Mouse (Mus musculus): ENCODE measurements around the gene Alox5ap. TPM values are rescaled to one million over a fixed set of nuclear protein-coding genes. Genes with fewer than 3 reads are reported as not detected.
A peak's percentile ranks its signal among the peaks of the same experiment; 100 is the strongest.

Gene Alox5ap
- polyA plus RNA-seq, 1 experiment from 2014 or later, result 19.8 TPM

GRCm38 (mm10) chr5:149257518-149258281 lies 6.9 kb upstream of the Alox5ap start:
- no peaks in the 10 kb centered on the region for H3K36me3 ChIP-seq (ENCODE audit: insufficient read depth, low read length)
- H3K4me1 ChIP-seq (replicated peaks; ENCODE audit: insufficient read depth, low read length), result peaks cover 7% of the 10 kb centered on the region; the same call in 1 of the 2 replicates
- H3K4me2 ChIP-seq (ENCODE audit: low read length), result no peak overlapping the region
- no peak overlapping the region for H3K27ac ChIP-seq
- H3K9me3 ChIP-seq (replicated peaks; ENCODE audit: low read length), result no peaks in the 10 kb centered on the region
- 57% methylated on average over 14 of the region's 14 CpGs for WGBS
- H3K4me3 ChIP-seq (replicated peaks; ENCODE audit: low read depth, low read length), result no peak overlapping the region
- no peak for DNase-seq (ENCODE audit: low spot score)
- H3K9ac ChIP-seq (ENCODE audit: low read depth, low read length), result no peak overlapping the region
- no peaks in the 10 kb centered on the region for H3K27me3 ChIP-seq (ENCODE audit: insufficient read depth, low read length)
- no peak for TF ChIP-seq CTCF (IDR thresholded peaks at IDR 0.05; ENCODE audit: low read depth)
- no peak for ATAC-seq (replicated peaks; ENCODE audit: low FRiP score, low read depth)

DNA sequence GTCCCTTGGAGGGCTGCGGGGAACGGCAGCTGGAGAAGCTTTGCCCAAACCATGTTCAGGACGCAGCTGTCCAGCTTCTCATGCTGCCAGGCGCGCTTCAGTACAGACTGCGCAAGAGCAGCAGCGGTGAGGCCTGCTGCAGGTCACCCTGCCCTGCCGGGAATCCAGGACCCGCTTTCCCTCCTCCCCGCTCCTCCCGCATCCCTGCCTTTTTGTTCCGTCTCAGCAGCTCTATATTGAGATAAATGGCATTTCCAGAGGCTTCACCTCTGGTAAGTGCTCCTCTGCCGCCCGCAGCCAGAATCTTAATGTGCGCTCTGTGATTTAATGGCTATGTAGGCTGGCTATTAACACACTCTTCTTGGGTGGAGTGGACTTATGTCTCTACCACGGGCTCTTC lies 5.5 kb upstream of the Alox5ap start:
- H3K4me1 ChIP-seq (replicated peaks; ENCODE audit: insufficient read depth, low read length), result peaks cover 7% of the 10 kb centered on the region; the same call in 1 of the 2 replicates
- DNase-seq (ENCODE audit: low spot score), result no peak
- no peaks in the 10 kb centered on the region for H3K9me3 ChIP-seq (replicated peaks; ENCODE audit: low read length)
- TF ChIP-seq CTCF (IDR thresholded peaks at IDR 0.05; ENCODE audit: low read depth), result no peak
- no peaks in the 10 kb centered on the region for H3K27me3 ChIP-seq (ENCODE audit: insufficient read depth, low read length)
- no peak overlapping the region for H3K4me3 ChIP-seq (replicated peaks; ENCODE audit: low read depth, low read length)
- H3K27ac ChIP-seq, result 0 out of 2 replicates have a peak overlapping the region, but pooled peaks have one; percentile 13
- no peaks in the 10 kb centered on the region for H3K36me3 ChIP-seq (ENCODE audit: insufficient read depth, low read length)
- H3K9ac ChIP-seq (ENCODE audit: low read depth, low read length), result peak overlapping the region; percentile 40
- peak; percentile 40; the same call in 1 of the 2 replicates for ATAC-seq (replicated peaks; ENCODE audit: low FRiP score, low read depth)
- 18% methylated on average over 16 of the region's 16 CpGs for WGBS
- peak overlapping the region; percentile 36 for H3K4me2 ChIP-seq (ENCODE audit: low read length)

DNA sequence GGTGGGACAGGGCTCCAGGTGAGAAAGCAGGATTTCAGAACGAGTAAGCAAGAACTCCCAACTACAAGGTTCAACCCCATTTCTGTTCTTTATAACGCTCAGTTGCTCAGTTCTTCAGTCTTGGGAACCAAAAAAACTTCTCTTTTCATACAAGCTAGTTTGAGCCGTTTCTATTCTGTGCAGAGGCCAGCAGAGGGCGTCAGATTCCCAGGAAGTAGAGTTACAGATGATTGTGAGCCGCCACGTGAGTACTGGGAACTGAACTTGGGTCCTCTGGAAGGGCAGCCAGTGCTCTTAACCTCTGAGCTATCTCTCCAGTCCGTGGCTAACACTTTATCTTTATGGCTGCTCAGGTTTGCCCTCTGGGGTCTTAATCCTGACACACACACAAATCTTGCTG lies 3.1 kb upstream of the Alox5ap start:
- DNase-seq (ENCODE audit: low spot score) (no peak), ATAC-seq (replicated peaks; ENCODE audit: low FRiP score, low read depth) (no peak)
- H3K4me1 ChIP-seq (replicated peaks; ENCODE audit: insufficient read depth, low read length), result peaks cover 7% of the 10 kb centered on the region; the same call in 1 of the 2 replicates
- H3K27me3 ChIP-seq (ENCODE audit: insufficient read depth, low read length), result no peaks in the 10 kb centered on the region
- no peaks in the 10 kb centered on the region for H3K36me3 ChIP-seq (ENCODE audit: insufficient read depth, low read length)
- no peak overlapping the region for H3K4me3 ChIP-seq (replicated peaks; ENCODE audit: low read depth, low read length)
- WGBS, result 76% methylated on average over 7 of the region's 7 CpGs
- H3K9me3 ChIP-seq (replicated peaks; ENCODE audit: low read length), result no peaks in the 10 kb centered on the region
- no peak overlapping the region for H3K27ac ChIP-seq
- TF ChIP-seq CTCF (IDR thresholded peaks at IDR 0.05; ENCODE audit: low read depth), result no peak
- H3K4me2 ChIP-seq (ENCODE audit: low read length), result no peak overlapping the region
- H3K9ac ChIP-seq (ENCODE audit: low read depth, low read length), result no peak overlapping the region

- H3K27me3 ChIP-seq (ENCODE audit: insufficient read depth, low read length), result no peaks in the 10 kb centered on the region
- ATAC-seq (replicated peaks; ENCODE audit: low FRiP score, low read depth) (no peak), DNase-seq (ENCODE audit: low spot score) (no peak)
- H3K4me1 ChIP-seq (replicated peaks; ENCODE audit: insufficient read depth, low read length), result peaks cover 7% of the 10 kb centered on the region; the same call in 1 of the 2 replicates
- H3K9me3 ChIP-seq (replicated peaks; ENCODE audit: low read length), result no peaks in the 10 kb centered on the region
- no peak overlapping the region for H3K4me3 ChIP-seq (replicated peaks; ENCODE audit: low read depth, low read length)
- TF ChIP-seq CTCF (IDR thresholded peaks at IDR 0.05; ENCODE audit: low read depth), result peak; percentile 55
- H3K27ac ChIP-seq, result no peak overlapping the region
- WGBS, result 71% methylated on average over 6 of the region's 6 CpGs
- H3K36me3 ChIP-seq (ENCODE audit: insufficient read depth, low read length), result no peaks in the 10 kb centered on the region
- no peak overlapping the region for H3K4me2 ChIP-seq (ENCODE audit: low read length)
- H3K9ac ChIP-seq (ENCODE audit: low read depth, low read length), result no peak overlapping the region
Measured at GRCm38 (mm10) chr5:149261866-149262265, 2.7 kb upstream of the Alox5ap start.

DNA sequence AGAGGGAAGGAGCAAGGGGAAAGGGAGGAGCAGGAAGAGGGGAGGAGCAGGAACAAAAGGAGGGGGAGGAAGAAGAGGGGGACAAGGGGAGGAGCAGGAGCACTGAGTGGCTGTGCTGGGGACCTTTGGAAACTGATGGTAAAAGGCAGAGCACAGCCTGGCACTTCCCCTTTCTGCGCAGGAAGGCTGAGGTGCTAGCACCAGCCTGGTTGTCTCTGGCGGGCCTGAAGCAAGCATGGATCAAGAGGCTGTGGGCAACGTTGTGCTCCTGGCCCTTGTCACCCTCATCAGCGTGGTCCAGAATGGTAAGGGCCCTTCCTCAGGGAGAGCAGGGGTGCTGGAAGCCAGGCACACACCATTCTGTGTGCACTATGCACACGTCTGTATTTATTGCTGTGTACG lies 312 bp downstream of the Alox5ap start:
- no peaks in the 10 kb centered on the region for H3K36me3 ChIP-seq (ENCODE audit: insufficient read depth, low read length)
- H3K9me3 ChIP-seq (replicated peaks; ENCODE audit: low read length), result no peaks in the 10 kb centered on the region
- no peak for TF ChIP-seq CTCF (IDR thresholded peaks at IDR 0.05; ENCODE audit: low read depth)
- no peak overlapping the region for H3K4me2 ChIP-seq (ENCODE audit: low read length)
- 0 out of 2 replicates have a peak, but pooled peaks cover 3% of the 10 kb centered on the region for H3K4me1 ChIP-seq (replicated peaks; ENCODE audit: insufficient read depth, low read length)
- DNase-seq (ENCODE audit: low spot score), result no peak
- H3K27ac ChIP-seq, result no peak overlapping the region
- no peak overlapping the region for H3K9ac ChIP-seq (ENCODE audit: low read depth, low read length)
- ATAC-seq (replicated peaks; ENCODE audit: low FRiP score, low read depth), result no peak
- no peak overlapping the region for H3K4me3 ChIP-seq (replicated peaks; ENCODE audit: low read depth, low read length)
- no peaks in the 10 kb centered on the region for H3K27me3 ChIP-seq (ENCODE audit: insufficient read depth, low read length)
- WGBS, result 58% methylated on average over 6 of the region's 6 CpGs

DNA sequence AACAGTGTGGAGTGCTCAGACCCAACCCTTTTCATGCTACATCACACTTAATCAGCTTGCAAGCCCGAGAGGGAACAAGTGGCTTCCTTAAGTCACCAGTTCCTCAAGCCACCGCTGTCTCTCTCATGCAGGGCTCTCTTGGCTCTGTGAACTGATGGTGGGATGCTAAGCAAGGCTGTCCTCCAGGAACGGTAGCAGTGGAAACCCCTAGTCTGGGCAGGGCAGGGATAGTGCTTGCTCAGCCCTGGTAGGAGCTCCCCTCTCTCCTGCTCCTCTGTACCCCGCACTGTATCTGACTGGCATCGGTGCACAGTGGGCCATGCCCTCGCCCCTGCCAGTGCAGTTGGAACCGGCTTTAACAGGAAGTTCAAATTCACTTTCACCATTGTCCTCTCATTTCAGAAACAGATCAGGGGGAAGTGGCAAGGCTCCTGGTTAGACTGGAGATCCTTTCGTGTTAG lies 2.2 kb downstream of the Alox5ap start:
- ATAC-seq (replicated peaks; ENCODE audit: low FRiP score, low read depth), result peak; percentile 52; the same call in 1 of the 2 replicates

More for the DNA sequence above, 2.2 kb downstream of the Alox5ap start:
- Histone ChIP-seq H3K9ac (ENCODE audit: low read depth, low read length) (no peak overlapping the region), H3K36me3 (ENCODE audit: insufficient read depth, low read length) (no peaks in the 10 kb centered on the region), H3K4me3 (replicated peaks; ENCODE audit: low read depth, low read length) (no peak overlapping the region), H3K27me3 (ENCODE audit: insufficient read depth, low read length) (no peaks in the 10 kb centered on the region), H3K9me3 (replicated peaks; ENCODE audit: low read length) (no peaks in the 10 kb centered on the region), H3K4me1 (replicated peaks; ENCODE audit: insufficient read depth, low read length) (0 out of 2 replicates have a peak, but pooled peaks cover 3% of the 10 kb centered on the region), H3K27ac (no peak overlapping the region), H3K4me2 (ENCODE audit: low read length) (no peak overlapping the region)
- WGBS, result 67% methylated on average over 8 of the region's 8 CpGs
- TF ChIP-seq CTCF (IDR thresholded peaks at IDR 0.05; ENCODE audit: low read depth), result no peak
- no peak for DNase-seq (ENCODE audit: low spot score)

All from kidney, postnatal 0 days (tissue).